Mouse (Mus musculus): ENCODE measurements around the gene Adam12.

Adam12 gene

DNA sequence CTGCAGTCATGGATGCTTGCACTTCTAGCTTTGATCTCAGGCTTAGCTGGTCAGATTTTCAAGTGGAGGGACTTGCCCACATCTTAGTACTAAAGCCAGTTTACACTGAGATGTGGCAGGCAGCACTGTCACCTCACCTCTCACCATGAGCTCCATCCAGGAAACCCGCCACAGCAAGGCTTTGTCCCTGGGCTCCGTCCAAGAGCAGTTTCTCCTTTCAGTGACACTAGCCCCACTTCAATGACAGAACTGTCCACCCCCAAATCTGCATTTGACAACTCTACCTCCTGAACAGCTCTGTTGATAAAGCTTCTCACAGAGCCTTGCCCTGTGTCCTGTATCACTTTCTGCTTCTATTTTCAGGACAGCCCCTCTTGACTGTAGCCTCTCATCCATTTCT lies 383.8 kb downstream of the Adam12 start:
- TF ChIP-seq CTCF (conservative IDR thresholded peaks at IDR 0.05; ENCODE audit: low read length): no peak
- TF ChIP-seq NANOG (IDR thresholded peaks at IDR 0.05; ENCODE audit: borderline replicate concordance, low read length): no peak
- TF ChIP-seq POU5F1 (IDR thresholded peaks at IDR 0.05; ENCODE audit: borderline replicate concordance, low read length): no peak
- Histone ChIP-seq H3K4me3 (replicated peaks; ENCODE audit: low read length) (no peak overlapping the region), H3K4me1 (replicated peaks; ENCODE audit: low read depth, low read length) (peaks cover 20% of the 10 kb centered on the region), H3K27me3 (ENCODE audit: insufficient read depth, low read length) (peaks cover 4% of the 10 kb centered on the region; the same call in 1 of the 2 replicates), H3K36me3 (ENCODE audit: insufficient read depth, low read length) (no peaks in the 10 kb centered on the region), H3K9me3 (ENCODE audit: low read length) (no peaks in the 10 kb centered on the region)

- Histone ChIP-seq H3K4me3 (replicated peaks; ENCODE audit: low read length) (no peak overlapping the region), H3K4me1 (replicated peaks; ENCODE audit: low read depth, low read length) (peaks cover 20% of the 10 kb centered on the region), H3K36me3 (ENCODE audit: insufficient read depth, low read length) (no peaks in the 10 kb centered on the region), H3K9me3 (ENCODE audit: low read length) (no peaks in the 10 kb centered on the region), H3K27me3 (ENCODE audit: insufficient read depth, low read length) (peaks cover 7% of the 10 kb centered on the region; the same call in 1 of the 2 replicates)
- TF ChIP-seq NANOG (IDR thresholded peaks at IDR 0.05; ENCODE audit: borderline replicate concordance, low read length) (no peak), POU5F1 (IDR thresholded peaks at IDR 0.05; ENCODE audit: borderline replicate concordance, low read length) (no peak), CTCF (conservative IDR thresholded peaks at IDR 0.05; ENCODE audit: low read length) (no peak)
Observed at GRCm38 (mm10) chr7:133847175-133847574, 384.8 kb downstream of the Adam12 start.

GRCm38 (mm10) chr7:133842079-133842478 lies 389.9 kb downstream of the Adam12 start:
- no peaks in the 10 kb centered on the region for H3K9me3 ChIP-seq (ENCODE audit: low read length)
- peaks cover 8% of the 10 kb centered on the region; the same call in 1 of the 2 replicates for H3K27me3 ChIP-seq (ENCODE audit: insufficient read depth, low read length)
- H3K4me1 ChIP-seq (replicated peaks; ENCODE audit: low read depth, low read length): peaks cover 9% of the 10 kb centered on the region
- H3K4me3 ChIP-seq (replicated peaks; ENCODE audit: low read length): no peak overlapping the region
- H3K36me3 ChIP-seq (ENCODE audit: insufficient read depth, low read length): no peaks in the 10 kb centered on the region
- no peak for TF ChIP-seq NANOG (IDR thresholded peaks at IDR 0.05; ENCODE audit: borderline replicate concordance, low read length)
- no peak for TF ChIP-seq CTCF (conservative IDR thresholded peaks at IDR 0.05; ENCODE audit: low read length)
- TF ChIP-seq POU5F1 (IDR thresholded peaks at IDR 0.05; ENCODE audit: borderline replicate concordance, low read length): no peak

- no peaks in the 10 kb centered on the region for H3K36me3 ChIP-seq (ENCODE audit: insufficient read depth, low read length)
- no peak for TF ChIP-seq POU5F1 (IDR thresholded peaks at IDR 0.05; ENCODE audit: borderline replicate concordance, low read length)
- TF ChIP-seq NANOG (IDR thresholded peaks at IDR 0.05; ENCODE audit: borderline replicate concordance, low read length): no peak
- TF ChIP-seq CTCF (conservative IDR thresholded peaks at IDR 0.05; ENCODE audit: low read length): no peak
- no peaks in the 10 kb centered on the region for H3K4me1 ChIP-seq (replicated peaks; ENCODE audit: low read depth, low read length)
- peaks cover 8% of the 10 kb centered on the region; the same call in 1 of the 2 replicates for H3K27me3 ChIP-seq (ENCODE audit: insufficient read depth, low read length)
- no peak overlapping the region for H3K4me3 ChIP-seq (replicated peaks; ENCODE audit: low read length)
- H3K9me3 ChIP-seq (ENCODE audit: low read length): no peaks in the 10 kb centered on the region
Observed at GRCm38 (mm10) chr7:133839546-133839945, 392.4 kb downstream of the Adam12 start.

Data from E14TG2a.4 (cell line).